Mouse (Mus musculus) kidney, embryonic 16.5 days (tissue): ENCODE measurements around the gene Car7. TPM values are rescaled to one million over a fixed set of nuclear protein-coding genes. Genes with fewer than 3 reads are reported as not detected.

Experiments used
- polyA plus RNA-seq: library from polyadenylated mRNA; unstranded; fragments of >200 nt; fragmentation: Nextera tagmentation; extraction: Ambion mirVana; gene quantifications from 2 replicates; pipeline ENCODE4 v1.2.1, GENCODE M21; 2015

Car7 gene
- polyA plus RNA-seq, 1 experiment from 2014 or later: 2.4 TPM

Other genes starting within 250 kb of the Car7 start
- not detected in 2 replicates for gene Cmtm2a, start 241.5 kb upstream of the Car7 start, polyA plus RNA-seq
- not detected in 2 replicates for gene Gm45711, start 224.6 kb upstream of the Car7 start, polyA plus RNA-seq
- not detected in 2 replicates for gene Cmtm1, start 224.5 kb upstream of the Car7 start, polyA plus RNA-seq
- not detected in 2 replicates for gene Gm11020, start 213.1 kb upstream of the Car7 start, polyA plus RNA-seq
- gene Cmtm2b, start 212.5 kb upstream of the Car7 start, polyA plus RNA-seq: not detected in 2 replicates
- 172 and 174 TPM in 2 replicates for gene Cmtm3, start 195.3 kb upstream of the Car7 start, polyA plus RNA-seq
- gene Cmtm4, start 138.9 kb upstream of the Car7 start, polyA plus RNA-seq: 3.4 and 3.6 TPM in 2 replicates
- 59.0 and 62.7 TPM in 2 replicates for gene Dync1li2, start 91.6 kb upstream of the Car7 start, polyA plus RNA-seq
- 0.36 and 0.44 TPM in 2 replicates for gene Terb1, start 24.8 kb upstream of the Car7 start, polyA plus RNA-seq
- gene Nae1, start 52 bp upstream of the Car7 start, polyA plus RNA-seq: 98.6 and 99.2 TPM in 2 replicates
- gene Pdp2, start 56.8 kb downstream of the Car7 start, polyA plus RNA-seq: 19.2 and 20.3 TPM in 2 replicates
- 385 and 427 TPM in 2 replicates for gene Cdh16, start 89.7 kb downstream of the Car7 start, polyA plus RNA-seq
- 13.5 and 15.0 TPM in 2 replicates for gene Rrad, start 96.6 kb downstream of the Car7 start, polyA plus RNA-seq
- 106 and 108 TPM in 2 replicates for gene Ciao2b, start 107.3 kb downstream of the Car7 start, polyA plus RNA-seq
- 0.09 and 0.32 TPM in 2 replicates for gene Ces2a, start 199.3 kb downstream of the Car7 start, polyA plus RNA-seq